Mouse (Mus musculus) duodenum, adult 2 months (tissue): ENCODE measurements around the gene Folr2. TPM values are rescaled to one million over a fixed set of nuclear protein-coding genes. Genes with fewer than 3 reads are reported as not detected.

ENCODE experiments used
- polyA plus RNA-seq: library from polyadenylated mRNA; depleted of rRNA; stranded (reverse); fragments of >200 nt; gene quantifications from 2 replicates; pipeline ENCODE4 v1.2.3, GENCODE M21; 2012; ENCODE audit warnings: low replicate concordance; rRNA removed

The Folr2 gene
- polyA plus RNA-seq, result 0.84 and 1.1 TPM in 2 replicates

DNA sequence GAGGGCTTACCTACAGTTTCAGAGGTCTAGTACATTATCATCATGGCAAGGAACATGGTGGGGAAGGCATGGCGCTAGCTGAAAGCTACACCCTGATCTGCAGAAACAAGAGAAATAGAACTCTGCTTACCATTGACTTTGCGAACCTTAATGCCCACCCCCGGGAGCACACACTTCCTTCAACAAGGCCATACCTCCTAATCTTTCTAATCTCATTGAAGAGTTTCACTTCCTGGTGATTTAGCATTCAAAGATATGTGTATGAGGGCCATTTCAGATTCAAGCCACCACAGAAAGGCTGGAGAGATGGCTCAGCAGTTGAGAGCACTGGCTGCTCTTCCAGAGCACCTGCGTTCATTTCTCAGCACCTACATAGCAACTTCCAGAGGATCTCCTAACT is at the start of gene Folr2:
Gene Folr2, minus strand, starts transcription at position 101 of the 400 bp plus-strand sequence.

DNA sequence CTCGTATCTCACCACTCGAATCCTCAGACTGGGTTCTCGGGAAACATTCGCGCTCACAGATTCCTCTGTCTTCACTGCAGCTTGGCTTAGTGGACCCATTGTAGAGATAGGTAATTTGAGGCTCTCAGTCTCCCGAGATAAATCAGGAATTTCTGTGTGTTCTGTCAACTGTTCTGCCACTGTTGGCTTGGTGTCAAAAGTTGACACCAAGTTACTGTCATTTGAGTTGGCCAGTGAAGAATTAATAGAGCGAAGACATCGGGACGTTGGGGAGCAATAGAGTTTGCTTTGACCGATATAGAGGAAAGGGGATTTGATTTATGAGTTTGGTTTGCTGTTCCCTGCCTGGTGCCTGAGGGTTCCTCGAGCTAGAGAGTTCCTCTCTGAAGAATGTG is 49.3 kb upstream of the Folr2 start, which contains the start of gene Tomt:
Gene Tomt, minus strand, starts transcription at position 73 of the 395 bp plus-strand sequence.

GRCm38 (mm10) chr7:101905561-101906286 is 48.7 kb upstream of the Folr2 start, which contains the start of gene Lamtor1:
Gene Lamtor1 (plus strand): TSS chr7:101905904.

GRCm38 (mm10) chr7:101870629-101871028 is 13.6 kb upstream of the Folr2 start, which contains the start of gene Folr1:
Gene Folr1 (minus strand): TSS chr7:101870788.

GRCm38 (mm10) chr7:101863415-101863814 is 6.4 kb upstream of the Folr2 start, which contains the start of gene Anapc15:
Gene Anapc15 (plus strand): TSS chr7:101863715.

DNA sequence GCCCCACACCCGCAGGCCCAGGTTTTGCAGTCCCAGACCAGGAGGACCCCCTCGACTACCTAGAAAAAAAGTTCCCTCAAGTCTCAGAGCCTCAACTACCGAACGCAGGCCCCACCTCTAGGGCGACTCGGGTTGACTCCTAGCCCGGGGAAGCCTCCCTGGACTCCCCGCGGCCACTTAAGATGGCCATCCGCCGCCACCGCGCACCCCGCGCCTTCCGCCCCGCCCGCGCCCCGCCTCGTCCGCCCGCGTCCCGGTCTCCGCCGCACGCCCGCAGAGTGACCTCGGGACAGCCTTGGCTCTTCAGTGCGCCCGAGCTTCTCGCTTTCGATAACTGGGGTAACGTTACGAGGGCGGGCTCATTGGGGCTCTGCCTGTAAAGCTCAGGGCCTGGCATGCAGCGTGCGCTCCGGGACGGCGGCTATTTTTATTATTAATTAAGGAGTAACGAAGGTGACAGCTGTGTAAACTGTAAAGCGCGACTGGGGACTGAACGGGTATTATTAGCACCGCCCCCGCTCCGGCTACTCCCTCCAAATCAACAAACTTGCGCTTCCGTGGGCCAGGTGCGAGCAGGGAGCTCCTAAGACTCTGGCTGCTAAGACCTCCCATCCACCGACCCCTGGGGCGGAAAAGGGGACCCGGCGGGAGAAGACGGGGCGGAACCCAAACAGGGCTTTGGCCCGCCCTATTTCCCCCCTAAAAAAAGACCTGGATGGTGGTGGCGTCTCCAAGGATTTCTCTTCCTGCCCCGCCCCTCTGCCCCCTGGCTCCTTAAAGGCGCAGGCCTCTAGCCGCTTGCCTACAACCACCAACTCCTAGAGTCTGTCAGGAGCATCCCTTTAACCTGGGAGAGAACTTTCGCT is 19.2 kb downstream of the Folr2 start, which contains the start of gene Inppl1:
Gene Inppl1, minus strand, starts transcription at position 624 of the 866 bp plus-strand sequence.

DNA sequence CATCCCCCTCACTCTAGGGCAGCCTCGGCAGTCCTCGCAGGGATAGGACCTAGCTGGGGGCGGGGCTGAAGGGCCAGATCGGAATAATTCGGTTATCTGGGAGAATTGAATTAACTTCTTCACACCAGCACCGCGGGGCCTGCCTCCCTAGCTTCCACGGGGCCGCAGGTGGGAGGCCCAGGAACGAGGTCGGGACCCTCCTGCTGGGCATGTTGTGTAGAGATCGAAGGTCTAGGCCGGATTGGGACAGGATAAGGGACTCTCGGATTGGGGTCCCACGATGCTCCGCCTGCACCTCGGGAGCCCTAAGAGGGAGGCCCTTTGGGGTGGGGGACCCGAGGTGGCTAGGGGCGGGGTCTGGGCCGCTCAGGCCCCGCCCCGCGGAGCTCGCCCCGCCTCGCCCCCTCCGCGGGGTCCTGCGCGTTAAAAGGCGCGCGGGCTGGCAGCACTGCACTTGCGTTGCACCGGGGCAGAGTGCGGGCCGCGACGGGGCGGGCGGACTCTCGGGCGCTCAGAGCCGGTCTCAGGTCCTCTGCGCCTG is 39.1 kb downstream of the Folr2 start, which contains the start of gene Phox2a:
Gene Phox2a, plus strand, starts transcription at position 453 of the 541 bp plus-strand sequence.

Other genes starting within 250 kb of the Folr2 start
- gene Clpb, start 193.6 kb downstream of the Folr2 start, polyA plus RNA-seq, result 7.5 and 11.1 TPM in 2 replicates
- 0.78 and 1.0 TPM in 2 replicates for gene Phox2a, start 38.9 kb downstream of the Folr2 start, polyA plus RNA-seq
- gene Inppl1, start 19.0 kb downstream of the Folr2 start, polyA plus RNA-seq, result 98.1 and 106 TPM in 2 replicates
- 52.0 and 59.4 TPM in 2 replicates for gene Anapc15, start 6.5 kb upstream of the Folr2 start, polyA plus RNA-seq
- 0.82 and 1.3 TPM in 2 replicates for gene Folr1, start 13.6 kb upstream of the Folr2 start, polyA plus RNA-seq
- gene Lamtor1, start 48.7 kb upstream of the Folr2 start, polyA plus RNA-seq, result 200 and 203 TPM in 2 replicates
- gene Tomt, start 49.2 kb upstream of the Folr2 start, polyA plus RNA-seq, result 0.08 and 0.14 TPM in 2 replicates
- 3.6 and 4.0 TPM in 2 replicates for gene Lrrc51, start 76.7 kb upstream of the Folr2 start, polyA plus RNA-seq
- 62.3 and 68.0 TPM in 2 replicates for gene Numa1, start 76.9 kb upstream of the Folr2 start, polyA plus RNA-seq
- 5.3 and 10.1 TPM in 2 replicates for gene Il18bp, start 161.5 kb upstream of the Folr2 start, polyA plus RNA-seq
- gene Rnf121, start 208.3 kb upstream of the Folr2 start, polyA plus RNA-seq, result 20.9 and 36.7 TPM in 2 replicates
- 10.6 and 14.2 TPM in 2 replicates for gene Xndc1, start 208.3 kb upstream of the Folr2 start, polyA plus RNA-seq
- gene Xntrpc, start 208.5 kb upstream of the Folr2 start, polyA plus RNA-seq, result 1.5 and 1.8 TPM in 2 replicates
- not detected in 2 replicates for gene Trpc2, start 225.9 kb upstream of the Folr2 start, polyA plus RNA-seq
- not detected in 2 replicates for gene Art1, start 244.5 kb upstream of the Folr2 start, polyA plus RNA-seq